Mouse (Mus musculus) limb, embryonic 11.5 days (tissue): Measurements from ENCODE around the gene Pfas. TPM values are rescaled to one million over a fixed set of nuclear protein-coding genes. Genes with fewer than 3 reads are reported as not detected.

Experiments used
- ATAC-seq: fragments of 200-750 bp; cut with Nextera tagmentation; 2 replicates; pipeline ENCODE4 v1.8.0; 2017; ENCODE audit warnings: low read depth; ENCODE audit not compliant: insufficient number of reproducible peaks, low FRiP score, low TSS enrichment
- DNase-seq: peaks from one replicate; pipeline ENCODE4 v3.0.0-alpha.2; 2015; ENCODE audit warnings: low spot score
- H3K27ac ChIP-seq: fragments of 300-500 bp; sonication (generic); replicated peaks from 2 replicates; pipeline ENCODE4 v1.5.1; 2014; ENCODE audit warnings: low read depth, mild to moderate bottlenecking, low read length
- H3K27me3 ChIP-seq: fragments of 300-500 bp; sonication (generic); 2 replicates; pipeline ENCODE4 v1.6.1; 2014; ENCODE audit warnings: mild to moderate bottlenecking, low read length, mixed read lengths; ENCODE audit not compliant: control insufficient read depth, insufficient read depth
- H3K36me3 ChIP-seq: fragments of 300-500 bp; sonication (generic); 2 replicates; pipeline ENCODE4 v1.6.1; 2014; ENCODE audit warnings: mild to moderate bottlenecking, low read length, moderate library complexity, mixed read lengths; ENCODE audit not compliant: control insufficient read depth, insufficient read depth
- H3K4me1 ChIP-seq: fragments of 300-500 bp; sonication (generic); 2 replicates; pipeline ENCODE4 v1.6.1; 2014; ENCODE audit warnings: low read length, mixed read lengths; ENCODE audit not compliant: control insufficient read depth, insufficient read depth
- H3K4me2 ChIP-seq: fragments of 300-500 bp; sonication (generic); 2 replicates; pipeline ENCODE4 v1.6.1; 2014; ENCODE audit warnings: low read depth, mild to moderate bottlenecking, moderate library complexity; ENCODE audit not compliant: severe bottlenecking
- H3K4me3 ChIP-seq: fragments of 300-500 bp; sonication (generic); 2 replicates; pipeline ENCODE4 v1.5.1; 2014; ENCODE audit warnings: low read depth, low read length
- H3K9ac ChIP-seq: fragments of 300-500 bp; sonication (generic); 2 replicates; pipeline ENCODE4 v1.6.1; 2014; ENCODE audit warnings: mild to moderate bottlenecking, low read length
- H3K9me3 ChIP-seq: fragments of 300-500 bp; sonication (generic); 2 replicates; pipeline ENCODE4 v1.6.1; 2016; ENCODE audit warnings: low read length; ENCODE audit not compliant: control insufficient read depth
- WGBS: fragments of 180-500 bp; shearing (Covaris S2); extraction: QIAGEN DNeasy Blood & Tissue Kit; methylation state at CpG from one replicate; pipeline ENCODE4 v1.1.7; 2014; 5-methylcytosine and 5-hydroxymethylcytosine counted together
- polyA plus RNA-seq: library from polyadenylated mRNA; unstranded; fragments of >200 nt; fragmentation: Nextera tagmentation; extraction: Ambion mirVana; gene quantifications from 2 replicates; pipeline ENCODE4 v1.2.1, GENCODE M21; 2014

The Pfas gene
- polyA plus RNA-seq, 1 experiment from 2014 or later, result 43.6 TPM

GRCm38 (mm10) chr11:68993122-68993521, 15.1 kb downstream of the Pfas start:
- no peaks in the 10 kb centered on the region for H3K9me3 ChIP-seq
- H3K36me3 ChIP-seq, result peaks cover 54% of the 10 kb centered on the region
- no peak overlapping the region for H3K9ac ChIP-seq
- 88% methylated on average over 7 of the region's 7 CpGs for WGBS
- no peak overlapping the region for H3K27ac ChIP-seq
- H3K4me3 ChIP-seq, result no peak overlapping the region
- H3K4me1 ChIP-seq, result no peaks in the 10 kb centered on the region
- ATAC-seq (no peak), DNase-seq (no peak)
- no peaks in the 10 kb centered on the region for H3K27me3 ChIP-seq
- H3K4me2 ChIP-seq, result no peak overlapping the region

GRCm38 (mm10) chr11:68988341-68988740, 19.9 kb downstream of the Pfas start:
- WGBS, result 93% methylated on average over 17 of the region's 17 CpGs
- Histone ChIP-seq H3K9ac (no peak overlapping the region), H3K27me3 (no peaks in the 10 kb centered on the region), H3K4me3 (no peak overlapping the region), H3K4me2 (no peak overlapping the region), H3K36me3 (peaks cover 38% of the 10 kb centered on the region), H3K27ac (no peak overlapping the region), H3K9me3 (no peaks in the 10 kb centered on the region), H3K4me1 (no peaks in the 10 kb centered on the region)
- no peak for ATAC-seq
- no peak for DNase-seq

- ATAC-seq (no peak), DNase-seq (no peak)
- H3K4me3 ChIP-seq, result no peak overlapping the region
- H3K27ac ChIP-seq, result no peak overlapping the region
- no peak overlapping the region for H3K4me2 ChIP-seq
- H3K36me3 ChIP-seq, result peaks cover 29% of the 10 kb centered on the region
- no peaks in the 10 kb centered on the region for H3K27me3 ChIP-seq
- WGBS, result 92% methylated on average over 11 of the region's 11 CpGs
- no peak overlapping the region for H3K9ac ChIP-seq
- H3K9me3 ChIP-seq, result no peaks in the 10 kb centered on the region
- H3K4me1 ChIP-seq, result no peaks in the 10 kb centered on the region
These were observed 20.8 kb downstream of the Pfas start for GRCm38 (mm10) chr11:68987365-68987882.

DNA sequence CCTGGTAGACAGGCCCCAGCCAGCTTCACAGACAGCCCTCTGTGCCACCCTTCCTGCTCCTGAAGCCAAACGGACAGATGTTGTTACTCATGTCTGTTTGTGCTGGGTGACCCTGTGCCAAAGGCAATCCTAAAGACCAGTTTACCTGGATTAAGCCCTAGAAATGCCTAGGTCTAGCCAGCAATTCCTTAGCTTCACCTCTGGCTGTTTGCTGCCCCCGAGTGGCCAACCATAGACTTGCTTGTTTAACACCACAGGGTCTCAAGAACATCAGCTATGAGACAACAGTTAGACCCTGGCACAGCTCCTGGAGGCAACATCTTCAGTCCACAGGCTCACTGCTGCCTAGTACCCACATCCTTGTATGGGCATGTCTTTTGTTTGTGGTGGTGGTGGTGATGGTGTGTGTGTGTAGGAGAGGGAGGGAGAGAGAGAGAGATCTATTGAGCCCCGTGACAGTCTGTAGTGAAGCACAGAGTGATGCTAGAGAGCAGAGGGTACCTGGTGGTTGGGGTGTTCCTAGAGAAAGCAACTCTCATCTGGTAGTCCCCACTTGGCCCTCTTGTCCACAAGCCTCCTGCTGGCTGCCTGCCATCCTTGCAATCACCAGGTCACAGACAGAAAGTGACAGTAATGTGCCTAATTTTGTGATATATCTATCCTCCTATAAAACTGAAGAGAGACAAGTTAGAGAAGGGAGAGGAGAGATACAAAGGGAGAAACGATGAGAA, 25.5 kb downstream of the Pfas start:
- Histone ChIP-seq H3K9me3 (no peaks in the 10 kb centered on the region), H3K4me2 (no peak overlapping the region), H3K9ac (no peak overlapping the region), H3K4me3 (no peak overlapping the region), H3K27ac (no peak overlapping the region), H3K36me3 (peaks cover 6% of the 10 kb centered on the region), H3K27me3 (no peaks in the 10 kb centered on the region), H3K4me1 (no peaks in the 10 kb centered on the region)
- WGBS, result 28% methylated on average over 4 of the region's 4 CpGs
- DNase-seq (peak; percentile 89), ATAC-seq (no peak)

GRCm38 (mm10) chr11:68980919-68981318, 27.3 kb downstream of the Pfas start:
- H3K27me3 ChIP-seq, result no peaks in the 10 kb centered on the region
- no peaks in the 10 kb centered on the region for H3K36me3 ChIP-seq
- WGBS, result 63% methylated on average over 3 of the region's 3 CpGs
- ATAC-seq (no peak), DNase-seq (no peak)
- no peaks in the 10 kb centered on the region for H3K9me3 ChIP-seq
- no peak overlapping the region for H3K27ac ChIP-seq
- H3K4me1 ChIP-seq, result no peaks in the 10 kb centered on the region
- H3K9ac ChIP-seq, result no peak overlapping the region
- no peak overlapping the region for H3K4me3 ChIP-seq
- no peak overlapping the region for H3K4me2 ChIP-seq

DNA sequence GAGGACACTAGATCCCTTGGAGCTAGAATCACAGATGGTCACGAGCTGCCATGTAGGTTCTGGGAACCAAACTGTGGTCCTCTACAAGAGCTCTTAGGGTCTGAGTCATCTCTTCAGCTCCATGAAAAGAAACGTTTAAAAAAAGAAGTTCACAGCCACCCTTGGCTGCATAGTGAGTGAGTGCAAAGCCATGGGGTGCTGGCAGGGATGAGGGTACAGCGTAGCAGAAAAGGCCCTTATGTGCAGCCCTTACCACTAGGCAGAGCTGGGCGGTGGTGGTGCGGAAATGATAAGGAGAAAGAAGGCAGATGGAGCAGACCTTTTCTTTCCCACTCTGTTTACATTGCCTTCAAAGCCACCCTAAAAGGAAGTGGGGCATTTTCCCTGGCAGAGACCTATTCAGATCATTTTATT, 28.9 kb downstream of the Pfas start:
- DNase-seq, result no peak
- H3K4me3 ChIP-seq, result no peak overlapping the region
- no peaks in the 10 kb centered on the region for H3K4me1 ChIP-seq
- no peaks in the 10 kb centered on the region for H3K36me3 ChIP-seq
- H3K9ac ChIP-seq, result no peak overlapping the region
- ATAC-seq, result no peak
- H3K27ac ChIP-seq, result no peak overlapping the region
- 69% methylated on average over 5 of the region's 5 CpGs for WGBS
- no peak overlapping the region for H3K4me2 ChIP-seq
- H3K9me3 ChIP-seq, result no peaks in the 10 kb centered on the region
- H3K27me3 ChIP-seq, result no peaks in the 10 kb centered on the region

GRCm38 (mm10) chr11:68975601-68976000, 32.7 kb downstream of the Pfas start:
- Histone ChIP-seq H3K4me1 (peaks cover 5% of the 10 kb centered on the region; the same call in 1 of the 2 replicates), H3K9ac (no peak overlapping the region), H3K4me3 (no peak overlapping the region), H3K4me2 (no peak overlapping the region), H3K36me3 (no peaks in the 10 kb centered on the region), H3K27ac (no peak overlapping the region), H3K9me3 (no peaks in the 10 kb centered on the region), H3K27me3 (no peaks in the 10 kb centered on the region)
- ATAC-seq, result no peak
- DNase-seq, result no peak
- 90% methylated on average over 1 of the region's 1 CpGs for WGBS

DNA sequence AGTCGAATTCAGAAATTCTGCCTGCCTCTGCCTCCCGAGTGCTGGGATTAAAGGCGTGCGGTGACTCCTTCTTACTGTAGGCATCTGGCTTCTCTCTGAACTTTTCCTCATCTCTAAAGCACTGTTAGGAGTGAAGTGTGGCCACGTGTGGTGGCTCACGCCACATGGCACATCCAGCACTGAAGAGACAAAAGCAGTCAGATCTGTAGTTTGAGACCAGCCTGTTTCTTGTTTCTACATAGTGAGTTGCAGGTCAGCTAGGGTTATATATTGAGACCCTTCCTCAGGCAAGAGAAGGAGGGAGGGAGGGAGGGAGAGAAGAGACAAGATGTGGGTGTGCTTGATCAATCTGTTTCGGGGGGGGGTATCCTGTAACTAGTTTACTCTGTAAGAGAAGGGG, 33.2 kb downstream of the Pfas start, which contains the start of gene Rangrf:
Gene Rangrf (minus strand): TSS at position 101 of the 400 bp plus-strand sequence.
- Histone ChIP-seq H3K4me3 (no peak within 1 kb of the TSS; the same call in 1 of the 2 replicates), H3K4me2 (peak within 1 kb of the TSS; percentile 62), H3K4me1 (peaks cover 5% of the 10 kb centered on the region; the same call in 1 of the 2 replicates), H3K9me3 (no peaks in the 10 kb centered on the region), H3K36me3 (no peaks in the 10 kb centered on the region), H3K9ac (no peak within 1 kb of the TSS), H3K27me3 (no peaks in the 10 kb centered on the region), H3K27ac (no peak within 1 kb of the TSS)
- DNase-seq (no peak), ATAC-seq (no peak)
- WGBS, result 84% methylated on average over 7 of the region's 7 CpGs
